Mouse (Mus musculus): Measurements from ENCODE around the gene 9530068E07Rik.

- no peak for TF ChIP-seq CTCF (IDR thresholded peaks at IDR 0.05; ENCODE audit: extremely low read depth, insufficient read depth, low read length)
- TF ChIP-seq POLR2A (IDR thresholded peaks at IDR 0.05; ENCODE audit: extremely low read depth, insufficient read depth, low read length), result no peak
These were observed 6.3 kb upstream of the 9530068E07Rik start for GRCm38 (mm10) chr11:52389933-52390332.
